Mouse (Mus musculus) layer of hippocampus, postnatal 36 days (tissue): ENCODE results near the gene Jtb. TPM values are rescaled to one million over a fixed set of nuclear protein-coding genes. Genes with fewer than 3 reads are reported as not detected.

ENCODE experiments used
- DNase-seq, 2 experiments: peaks; one replicate each; pipeline ENCODE4 v3.0.0; 2022
- microRNA-seq, 2 experiments: library from miRNA; unstranded; fragments of <30 nt; microRNA quantifications; one replicate each; pipeline ENCODE4 v1.2.0; 2021
- total RNA-seq, 2 experiments: library from RNA; stranded (reverse); gene quantifications; 2 replicates each; pipeline ENCODE4 v1.2.3; 2021

The Jtb gene
- total RNA-seq, 2 experiments from 2014 or later: 46.0 to 47.2 TPM

DNA sequence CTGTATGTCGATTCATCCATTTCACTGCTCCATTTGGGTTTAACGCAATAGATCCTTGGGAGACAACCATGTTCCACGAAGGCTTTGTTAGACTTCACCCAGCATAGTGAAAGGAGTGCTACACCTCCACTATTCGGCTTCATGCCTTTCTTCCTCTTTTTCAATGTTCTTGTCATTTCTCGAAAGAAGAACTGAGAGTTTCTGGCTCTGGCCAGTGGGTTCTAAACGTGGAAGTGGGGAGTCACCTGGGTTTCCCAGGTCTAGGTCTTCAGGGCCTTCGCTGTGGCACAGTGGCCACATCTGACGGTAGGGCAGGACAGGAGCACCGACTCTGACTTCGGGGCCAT, 33.3 kb downstream of the Jtb start:
- no peak for DNase-seq

DNA sequence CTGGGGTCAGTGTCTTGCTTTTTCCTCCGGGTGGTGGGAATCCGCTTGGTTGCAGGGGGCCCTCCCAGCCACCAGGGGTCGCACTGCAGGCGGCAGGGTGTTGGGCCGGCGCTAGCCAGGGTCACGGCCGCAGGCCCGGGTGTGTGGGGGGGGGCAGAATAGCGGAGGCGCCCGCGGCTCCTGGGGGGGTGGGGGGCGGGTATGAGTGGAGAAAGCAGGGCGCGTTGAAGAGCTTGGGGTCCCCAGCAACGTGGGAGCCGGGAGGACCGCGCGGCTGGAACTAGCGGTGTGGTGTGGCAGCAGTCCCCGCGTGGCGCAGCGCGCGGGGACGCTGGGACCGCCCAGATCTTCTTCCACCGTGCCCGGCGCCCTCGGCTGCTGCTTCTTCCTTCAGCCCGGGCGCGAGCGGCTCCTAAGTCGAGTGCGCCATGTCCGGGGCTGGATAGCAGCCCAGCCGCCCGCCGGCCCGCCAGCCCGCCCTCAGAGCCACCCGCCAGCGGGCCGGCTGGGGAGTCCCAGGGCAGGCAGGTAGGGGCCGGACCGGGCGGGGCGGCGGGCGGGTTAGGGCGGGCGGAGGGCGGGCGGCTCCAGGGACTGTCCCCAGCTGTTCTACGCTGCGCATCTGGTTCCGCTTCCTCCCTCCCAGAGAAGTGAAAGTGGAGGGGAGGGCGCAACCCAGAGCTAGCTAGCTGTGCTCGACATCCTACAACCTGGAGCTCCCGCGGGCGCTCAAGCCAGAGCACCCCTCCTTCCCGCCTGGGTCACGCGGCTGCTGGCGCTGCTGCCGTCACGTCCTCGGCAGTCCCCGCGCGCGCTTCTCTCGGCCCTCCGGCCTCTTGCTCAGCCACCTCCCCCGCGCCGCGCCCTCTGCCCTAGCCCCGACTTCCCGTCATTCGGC, 33.9 kb downstream of the Jtb start, which contains the start of gene Dennd4b:
Gene Dennd4b, plus strand, starts transcription at position 152 of the 898 bp plus-strand sequence.
- peak; percentile 85 to 86 for DNase-seq

DNA sequence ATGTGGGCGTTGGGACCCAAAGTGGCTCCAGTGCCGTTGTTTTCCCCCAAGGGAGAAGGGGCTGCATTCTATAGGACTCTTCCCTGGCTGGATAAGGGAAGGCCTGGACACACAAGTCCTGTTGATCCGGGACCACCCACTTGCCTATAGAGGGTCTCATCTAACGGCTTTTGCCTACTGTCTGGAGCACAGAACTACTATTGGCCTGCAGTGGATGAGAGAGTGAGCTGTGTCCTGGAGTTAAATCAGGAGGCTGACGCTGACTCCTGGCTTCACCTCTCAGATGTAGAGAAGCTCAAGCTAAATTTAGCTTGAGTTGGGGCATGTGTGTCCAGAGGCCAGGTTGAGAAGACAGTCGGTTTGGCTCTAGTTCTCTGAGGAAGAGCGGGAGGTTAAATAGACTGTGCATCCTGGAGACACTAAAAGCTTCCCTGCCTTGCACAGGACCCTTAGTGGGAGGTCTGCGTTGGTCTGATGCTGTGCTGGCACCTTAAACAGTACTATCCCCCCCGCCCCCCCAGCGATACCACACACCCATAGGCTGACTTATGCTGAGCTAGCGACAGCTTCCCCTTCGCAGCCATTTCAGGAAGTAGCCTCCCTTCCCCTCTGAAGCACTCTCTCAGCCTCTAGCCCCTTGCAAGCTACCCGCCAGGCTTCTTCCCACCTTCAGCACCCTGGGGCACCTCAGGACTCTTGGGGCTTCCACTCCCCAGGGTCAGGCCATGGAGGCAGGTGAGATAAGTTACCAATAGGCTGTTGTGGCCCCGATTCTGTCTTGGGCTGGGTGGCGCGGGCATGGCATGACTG, 34.7 kb downstream of the Jtb start:
- DNase-seq: no peak

DNA sequence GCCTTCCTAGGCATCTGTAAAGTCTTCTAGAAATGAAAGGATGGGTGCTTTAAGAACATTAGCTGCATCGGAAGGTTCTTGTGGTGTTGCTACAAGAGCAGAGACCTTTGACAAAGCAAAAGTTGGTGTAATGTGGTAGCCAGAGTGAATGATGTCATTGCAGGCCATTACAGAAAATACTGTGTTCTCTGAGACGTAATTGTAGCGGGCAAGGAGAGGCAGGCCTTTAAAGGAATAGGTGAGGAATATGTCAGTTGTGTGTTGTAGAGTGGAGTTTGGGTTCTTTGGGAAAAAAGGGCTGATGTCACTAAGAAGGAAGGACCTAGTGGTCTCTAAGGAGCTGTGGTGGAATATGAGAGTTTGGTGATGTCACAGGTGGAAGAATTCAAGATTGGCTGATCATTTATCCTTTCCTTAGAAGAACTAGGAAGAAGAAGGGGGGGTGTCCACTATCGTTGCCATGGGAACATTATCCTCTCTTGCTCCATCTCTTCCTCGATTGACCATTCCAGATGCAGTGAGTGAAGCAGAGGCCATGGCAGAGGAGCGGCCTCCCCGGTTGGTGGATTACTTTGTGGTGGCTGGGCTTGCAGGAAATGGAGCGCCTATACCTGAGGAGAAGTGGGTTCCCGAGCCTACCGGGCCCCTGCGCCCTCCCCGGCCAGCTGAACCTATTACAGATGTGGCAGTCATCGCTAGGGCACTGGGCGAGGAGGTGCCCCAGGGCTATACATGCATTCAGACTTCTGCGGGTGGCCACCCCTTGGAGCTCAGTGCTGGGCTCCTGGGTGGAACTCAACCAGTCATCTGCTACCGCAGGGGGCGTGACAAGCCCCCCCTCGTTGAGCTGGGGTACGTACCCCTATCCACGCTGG, 35.7 kb downstream of the Jtb start:
- DNase-seq: no peak

GRCm38 (mm10) chr3:90268190-90268589, 36.8 kb downstream of the Jtb start:
- no peak for DNase-seq

DNA sequence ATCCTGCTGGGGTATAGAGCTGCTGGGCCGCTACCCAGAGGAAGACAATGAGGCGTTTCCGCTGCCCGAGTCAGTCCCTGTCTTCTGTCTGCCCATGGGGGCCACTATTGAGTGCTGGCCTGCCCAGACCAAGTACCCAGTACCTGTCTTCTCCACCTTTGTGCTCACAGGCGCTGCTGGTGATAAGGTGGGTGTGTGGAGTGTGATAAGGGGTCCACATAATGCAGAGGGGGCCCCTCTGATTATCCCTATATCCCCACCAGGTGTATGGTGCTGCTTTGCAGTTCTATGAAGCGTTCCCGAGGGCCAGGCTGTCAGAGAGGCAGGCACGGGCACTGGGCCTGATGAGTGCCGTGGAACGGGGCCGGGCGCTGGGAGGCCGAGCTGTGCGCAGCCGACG, 37.6 kb downstream of the Jtb start:
- DNase-seq: no peak

- DNase-seq: no peak
Measured at GRCm38 (mm10) chr3:90270784-90271183, 39.4 kb downstream of the Jtb start.

- no peak for DNase-seq
Measured at GRCm38 (mm10) chr3:90272170-90272569, 40.8 kb downstream of the Jtb start.

GRCm38 (mm10) chr3:90273855-90274254, 42.5 kb downstream of the Jtb start:
- no peak for DNase-seq

- no peak for DNase-seq
Measured at GRCm38 (mm10) chr3:90275286-90275685, 43.9 kb downstream of the Jtb start.

DNA sequence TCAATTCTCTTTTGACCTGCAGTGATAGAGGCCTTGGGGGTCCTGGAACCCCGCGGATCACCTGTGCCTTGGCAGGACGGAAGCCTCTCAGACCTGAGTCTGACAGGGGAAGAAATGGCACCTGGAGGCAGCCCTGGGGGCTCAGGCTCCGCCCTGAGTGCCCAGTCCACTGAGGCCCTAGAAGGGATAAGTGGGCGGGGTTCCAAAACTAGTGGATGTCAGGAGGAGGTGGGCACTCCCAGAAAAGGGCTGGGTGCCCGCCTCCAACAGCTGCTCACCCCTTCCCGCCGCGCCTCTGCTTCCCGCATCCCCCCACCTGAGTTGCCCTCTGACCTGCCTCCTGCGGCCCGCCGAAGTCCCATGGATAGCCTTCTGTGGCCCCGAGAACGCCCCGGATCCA, 45.5 kb downstream of the Jtb start:
- DNase-seq: no peak

GRCm38 (mm10) chr3:90277793-90278192, 46.4 kb downstream of the Jtb start:
- DNase-seq: no peak

DNA sequence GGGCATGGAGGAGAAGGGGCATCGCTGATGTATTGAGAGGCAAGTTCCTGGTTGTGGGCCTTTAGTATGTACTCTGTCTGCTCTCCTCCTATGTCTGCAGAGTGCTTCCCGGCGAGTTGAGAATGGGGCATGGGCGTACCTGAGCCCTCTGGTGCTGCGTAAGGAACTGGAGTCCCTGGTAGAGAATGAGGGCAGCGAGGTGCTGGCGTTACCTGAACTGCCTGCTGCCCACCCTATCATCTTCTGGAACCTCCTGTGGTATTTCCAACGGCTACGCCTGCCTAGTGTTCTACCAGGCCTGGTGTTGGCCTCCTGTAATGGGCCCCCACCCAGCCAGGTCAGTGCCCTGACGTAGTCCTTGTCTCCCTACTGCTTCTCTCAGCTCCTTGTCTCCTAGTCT, 46.8 kb downstream of the Jtb start:
- DNase-seq: no peak

- no peak for DNase-seq
Measured at GRCm38 (mm10) chr3:90279216-90279615, 47.8 kb downstream of the Jtb start.

GRCm38 (mm10) chr3:90279743-90280142, 48.3 kb downstream of the Jtb start:
- DNase-seq: no peak

DNA sequence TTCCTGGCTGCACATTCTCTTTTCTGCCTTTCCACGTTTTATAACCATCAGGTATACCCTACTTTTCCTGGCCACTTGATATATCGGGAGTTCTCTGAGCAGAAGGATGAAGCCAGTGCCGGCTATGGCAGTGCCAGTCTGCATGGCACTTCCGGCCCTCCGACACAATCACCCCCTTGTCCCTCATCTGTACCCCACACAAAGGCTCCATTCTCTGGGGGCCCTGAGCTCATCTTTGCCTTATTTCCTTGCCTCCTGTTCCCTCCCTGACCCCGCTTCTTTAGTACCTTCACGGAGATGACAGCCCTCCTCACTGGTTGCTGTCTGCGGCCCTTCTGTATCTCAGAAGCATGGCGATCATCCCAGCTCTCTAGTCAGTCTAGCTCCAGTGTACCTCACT, 49.3 kb downstream of the Jtb start:
- no peak for DNase-seq

GRCm38 (mm10) chr3:90284150-90284549, 52.8 kb downstream of the Jtb start:
- DNase-seq: no peak

Small RNA genes lying within 50 kb of the gene (microRNA-seq; reads per million reads assigned to microRNA genes)
- 0 to 0.42 reads per million in 2 experiments for gene Mir7012

Other genes with a start within 250 kb of the Jtb start
- gene Hax1, start 232.8 kb upstream of the Jtb start, total RNA-seq: 10 to 100 TPM; 97.5 to 98.2 TPM
- 10 to 100 TPM; 90.6 to 95.5 TPM for gene 4933434E20Rik, start 180.0 kb upstream of the Jtb start, total RNA-seq
- gene Ubap2l, start 179.0 kb upstream of the Jtb start, total RNA-seq: 100 to 1,000 TPM; 149 to 181 TPM
- 100 to 1,000 TPM; 181 to 182 TPM for gene Tpm3, start 158.9 kb upstream of the Jtb start, total RNA-seq
- under 1 TPM; 0.38 to 0.45 TPM for gene Nup210l, start 127.5 kb upstream of the Jtb start, total RNA-seq
- gene Rps27, start 17.9 kb upstream of the Jtb start, total RNA-seq: 100 to 1,000 TPM; 928 to 941 TPM
- gene Rab13, start 17.9 kb upstream of the Jtb start, total RNA-seq: 1 to 10 TPM; 8.9 to 9.8 TPM
- under 1 TPM in 1 of 2 experiments, not detected in 1; 0.40 TPM for gene Creb3l4, start 11.9 kb downstream of the Jtb start, total RNA-seq
- 10 to 100 TPM; 44.9 to 47.2 TPM for gene Slc39a1, start 16.6 kb downstream of the Jtb start, total RNA-seq
- gene Crtc2, start 22.6 kb downstream of the Jtb start, total RNA-seq: 10 to 100 TPM; 34.5 to 41.3 TPM
- 10 to 100 TPM; 30.5 to 31.8 TPM for gene Dennd4b, start 33.6 kb downstream of the Jtb start, total RNA-seq
- 100 to 1,000 TPM in 1 of 2 experiments, 10 to 100 TPM in 1; 95.2 to 109 TPM for gene Gatad2b, start 61.6 kb downstream of the Jtb start, total RNA-seq
- 10 to 100 TPM; 13.9 to 25.2 TPM for gene Slc27a3, start 158.3 kb downstream of the Jtb start, total RNA-seq
- gene Ints3, start 202.0 kb downstream of the Jtb start, total RNA-seq: 10 to 100 TPM; 78.2 to 80.4 TPM
- 1 to 10 TPM; 4.6 to 6.1 TPM for gene Npr1, start 234.3 kb downstream of the Jtb start, total RNA-seq
- 10 to 100 TPM; 83.0 to 83.8 TPM for gene Ilf2, start 244.5 kb downstream of the Jtb start, total RNA-seq